Mouse (Mus musculus) retina, postnatal 7 days (tissue): ENCODE measurements around the gene Frmd4a.

Experiments used
- DNase-seq: peaks from one replicate; pipeline ENCODE4 v3.0.0-alpha.2; 2012; ENCODE audit warnings: low read depth, low spot score

The Frmd4a gene

DNA sequence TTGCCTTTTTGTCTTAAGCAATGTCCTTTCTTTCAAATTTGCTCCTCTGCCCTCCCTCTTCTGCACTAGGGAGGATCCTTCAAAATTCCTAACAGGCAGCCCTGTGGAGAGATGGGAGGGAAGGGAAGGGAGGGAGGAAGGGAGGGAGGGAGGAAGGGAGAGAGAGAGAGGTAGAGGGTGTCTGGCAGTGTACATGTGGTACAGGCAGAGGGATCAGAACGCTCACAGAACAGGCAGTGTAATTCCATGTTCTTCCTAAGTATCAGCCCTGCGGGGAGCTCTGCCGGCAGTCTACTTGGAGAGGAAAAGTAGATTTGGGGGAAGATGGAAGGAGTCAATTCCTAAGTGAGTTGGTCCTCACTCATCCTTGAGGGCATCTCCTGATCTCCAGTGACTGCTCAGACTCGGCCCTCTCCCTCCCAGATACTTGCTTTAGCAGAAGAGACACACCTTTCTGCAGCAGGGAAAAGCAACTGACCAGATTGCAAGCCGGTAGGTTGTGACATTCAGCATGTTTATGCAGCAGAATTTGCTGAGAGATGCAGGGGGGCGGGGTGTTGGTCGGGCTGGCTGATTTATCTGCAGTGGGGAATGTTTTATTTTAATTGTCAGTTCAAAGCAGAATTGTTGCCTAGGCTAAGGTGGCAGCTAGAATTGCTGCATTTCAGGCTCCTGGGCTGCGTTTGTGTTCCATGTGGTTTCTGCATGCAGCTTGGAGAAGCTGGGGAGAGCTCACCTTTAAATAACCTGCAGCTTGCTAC lies at the start of gene Frmd4a:
Gene Frmd4a (plus strand): TSS at position 190 of the 761 bp plus-strand sequence.
- no peak for DNase-seq

DNA sequence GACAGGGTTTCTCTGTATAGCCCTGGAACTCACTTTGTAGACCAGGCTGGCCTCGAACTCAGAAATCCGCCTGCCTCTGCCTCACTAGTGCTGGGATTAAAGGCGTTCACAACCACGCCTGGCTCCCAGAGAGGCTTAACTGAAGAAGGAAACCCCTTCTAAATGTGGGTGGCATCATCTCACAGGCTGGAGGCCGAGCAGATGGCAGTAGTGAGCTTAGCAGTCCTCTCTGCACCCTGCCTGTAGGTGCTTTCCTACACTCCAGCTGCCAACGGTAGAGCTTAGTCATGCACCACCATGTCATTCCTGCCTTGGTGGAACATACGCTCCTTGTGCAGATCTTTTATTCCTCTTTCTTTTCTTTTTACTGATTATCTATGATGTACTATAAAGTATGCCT lies 28.6 kb upstream of the Frmd4a start:
- DNase-seq, result no peak

- DNase-seq, result no peak
These were observed 27.1 kb upstream of the Frmd4a start for GRCm38 (mm10) chr2:3990431-3990830.

DNA sequence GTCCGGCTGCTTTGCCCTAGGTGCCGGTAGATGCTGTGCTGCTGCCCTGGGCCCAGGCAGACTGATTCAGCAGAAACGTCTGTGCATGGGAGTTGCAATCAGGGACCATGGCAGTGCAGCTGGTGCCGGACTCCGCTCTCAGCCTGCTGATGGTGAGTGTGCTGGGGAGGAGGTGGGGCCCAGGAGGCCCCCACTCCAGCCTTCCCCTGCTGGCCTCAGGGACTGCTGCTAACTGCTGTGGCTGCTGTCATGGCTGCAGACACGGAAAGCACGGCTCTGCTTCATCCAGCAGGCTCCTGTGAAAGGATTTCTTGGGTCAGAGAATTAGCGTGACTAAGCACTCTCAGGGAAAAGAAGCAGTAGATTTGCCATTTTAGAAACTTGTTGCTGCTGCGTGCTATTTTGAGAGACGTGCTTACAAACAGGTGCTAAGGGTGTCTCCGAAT lies 937 bp downstream of the Frmd4a start:
- no peak for DNase-seq

- DNase-seq, result no peak
These were observed 1.4 kb downstream of the Frmd4a start for GRCm38 (mm10) chr2:4018909-4019308.

DNA sequence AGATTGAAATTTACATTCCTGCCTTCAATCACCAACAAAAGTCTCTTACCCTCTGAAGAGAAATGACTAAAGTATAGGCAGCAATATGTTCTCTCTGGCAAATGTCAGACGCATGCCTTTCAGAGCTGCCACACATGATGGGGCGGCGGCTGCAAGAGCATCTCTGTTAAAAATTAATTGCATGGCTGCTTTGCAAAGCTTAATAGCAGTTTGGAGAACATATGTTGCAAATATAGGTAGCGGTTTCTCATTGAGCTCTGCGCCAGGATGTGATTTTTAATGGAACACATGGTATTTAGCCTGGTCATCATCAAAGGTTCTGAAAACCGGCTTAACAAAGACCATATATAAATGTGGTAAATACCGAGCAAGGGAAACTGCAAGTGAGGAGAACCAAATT lies 7.4 kb downstream of the Frmd4a start:
- DNase-seq, result no peak

DNA sequence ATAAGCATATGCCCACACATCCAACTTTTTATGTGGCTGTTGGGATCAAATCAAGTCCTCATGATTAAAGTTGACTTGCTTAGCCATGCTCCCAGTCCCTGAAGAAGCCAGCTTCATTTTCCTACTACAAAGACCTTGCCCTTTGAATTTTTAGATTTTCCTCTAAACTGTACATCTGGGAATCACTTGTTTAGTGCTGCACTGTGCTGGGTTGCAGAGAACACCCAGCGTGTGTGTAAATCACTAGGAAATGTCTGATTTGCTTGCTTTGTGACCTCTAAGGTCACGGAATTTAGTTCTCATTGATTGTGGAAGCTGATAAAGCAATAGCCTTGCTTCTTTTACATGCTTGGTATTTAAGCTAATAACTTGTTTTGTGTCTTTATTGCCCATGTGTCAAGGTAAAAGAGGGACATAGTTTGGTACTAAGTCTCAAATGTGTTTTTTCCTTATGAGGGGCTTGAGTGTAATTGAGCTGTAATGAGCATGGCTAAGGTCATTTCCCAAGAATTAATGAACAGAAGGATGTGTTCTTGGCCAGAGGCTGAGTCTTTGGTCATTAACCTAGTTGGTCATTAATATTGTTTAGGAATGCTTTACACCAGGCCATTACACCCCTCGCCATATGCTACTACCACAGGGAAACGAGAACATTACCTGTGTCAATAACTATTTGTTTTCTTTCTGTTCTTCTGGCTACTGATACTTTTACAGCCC lies 11.7 kb downstream of the Frmd4a start:
- DNase-seq, result no peak

DNA sequence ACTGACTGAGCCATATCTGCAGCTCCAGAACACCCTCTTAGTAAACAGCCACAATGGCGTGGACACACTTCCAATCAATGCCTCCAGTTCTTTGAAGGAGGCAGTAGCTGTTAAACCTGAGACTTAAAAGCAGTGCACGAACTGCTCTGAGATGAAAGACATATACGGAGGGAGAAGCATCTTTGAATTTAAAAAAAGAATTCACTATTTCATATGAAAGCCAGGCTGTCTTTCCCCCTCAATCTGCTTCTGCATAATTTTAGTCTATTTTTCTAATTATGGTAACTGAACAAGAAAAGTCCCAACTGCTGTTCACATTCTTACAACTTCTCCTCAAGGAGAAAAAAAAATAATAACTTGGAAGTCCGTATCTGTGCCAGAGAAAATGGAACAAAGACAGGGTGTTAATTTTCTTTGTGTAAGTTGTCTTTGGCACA lies 18.7 kb downstream of the Frmd4a start:
- DNase-seq, result no peak

GRCm38 (mm10) chr2:4036651-4037117 lies 19.2 kb downstream of the Frmd4a start:
- no peak for DNase-seq

DNA sequence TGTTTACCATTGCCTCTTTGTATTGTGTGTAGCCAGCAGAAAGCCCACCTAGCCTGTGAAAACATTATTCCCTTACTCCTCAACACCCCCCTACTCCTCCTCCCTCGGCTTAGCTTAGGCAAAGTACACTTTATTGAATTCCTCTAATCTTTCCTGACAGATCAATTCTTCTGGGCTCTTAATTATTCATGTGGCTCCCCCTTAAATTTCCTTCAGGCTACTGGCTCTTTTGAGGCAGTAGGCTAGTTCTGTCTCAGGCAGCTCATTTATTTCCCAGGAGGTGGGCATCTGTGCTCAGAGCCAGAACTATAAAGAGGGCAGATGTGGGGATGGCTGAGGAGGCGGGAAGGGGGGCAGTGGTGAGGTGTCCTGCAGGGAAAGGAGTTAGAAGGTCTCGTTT lies 24.5 kb downstream of the Frmd4a start:
- DNase-seq, result no peak

- DNase-seq, result no peak
These were observed 38.0 kb downstream of the Frmd4a start for GRCm38 (mm10) chr2:4055481-4055880.

DNA sequence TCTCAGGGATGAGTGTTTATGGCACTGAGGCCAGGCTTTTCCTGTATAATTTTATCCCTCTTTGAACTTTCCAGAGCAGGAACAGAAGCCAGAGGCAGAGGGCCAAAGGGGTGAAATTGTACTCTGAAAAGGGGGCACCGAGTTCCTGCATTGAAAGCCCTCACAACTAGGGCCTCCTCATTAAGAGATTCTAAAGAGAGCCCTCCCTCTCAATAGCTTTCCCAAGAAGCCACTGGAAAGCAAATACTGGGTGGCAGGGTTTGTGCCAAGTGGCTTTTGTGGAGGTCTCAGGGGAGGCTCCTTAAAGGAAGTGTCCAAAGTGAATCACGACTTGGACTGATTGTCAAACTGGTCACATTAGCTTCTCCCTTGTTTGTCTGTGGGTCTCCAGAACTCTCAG lies 43.2 kb downstream of the Frmd4a start:
- no peak for DNase-seq

DNA sequence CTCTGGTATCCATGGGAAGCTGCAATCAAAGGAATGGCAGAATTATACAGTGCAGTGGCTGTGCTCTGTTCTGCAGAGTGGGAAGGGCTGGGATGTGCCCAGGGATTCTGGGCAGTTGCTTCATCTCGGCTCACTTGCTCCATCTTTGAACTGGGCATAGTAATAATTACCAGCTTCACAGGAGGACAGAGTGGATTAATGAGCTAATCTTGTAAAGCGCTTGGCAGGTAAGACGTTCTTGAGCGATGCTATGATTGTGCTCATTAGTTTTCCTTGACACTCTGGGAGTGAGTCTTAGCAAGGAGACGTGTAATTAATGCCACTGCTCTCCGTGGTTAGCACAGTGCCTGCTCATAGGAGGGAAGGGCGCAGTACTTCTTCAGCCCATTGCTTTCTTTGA lies 54.3 kb downstream of the Frmd4a start:
- DNase-seq, result no peak

DNA sequence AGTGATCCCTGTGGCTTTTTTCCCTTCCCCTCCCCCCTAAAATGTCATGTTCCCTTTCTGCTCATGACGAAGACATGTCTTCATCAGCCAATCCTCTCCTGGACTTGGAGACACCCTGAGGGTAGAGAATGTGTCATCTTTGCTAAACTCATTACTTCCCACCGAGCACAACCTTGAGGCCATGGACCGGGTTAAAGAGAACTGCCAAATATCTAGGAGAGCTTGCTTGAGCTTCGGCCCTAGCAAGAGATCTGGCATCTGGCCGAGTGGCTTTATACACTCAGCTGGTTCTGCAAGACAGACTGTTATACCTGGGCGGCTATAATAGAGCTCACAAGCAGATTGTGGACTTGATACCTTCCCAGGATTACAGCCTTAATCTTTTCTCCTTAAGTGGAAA lies 66.4 kb downstream of the Frmd4a start:
- DNase-seq, result no peak

GRCm38 (mm10) chr2:4097601-4098000 lies 80.1 kb downstream of the Frmd4a start:
- no peak for DNase-seq

- no peak for DNase-seq
These were observed 81.6 kb downstream of the Frmd4a start for GRCm38 (mm10) chr2:4098948-4099776.

DNA sequence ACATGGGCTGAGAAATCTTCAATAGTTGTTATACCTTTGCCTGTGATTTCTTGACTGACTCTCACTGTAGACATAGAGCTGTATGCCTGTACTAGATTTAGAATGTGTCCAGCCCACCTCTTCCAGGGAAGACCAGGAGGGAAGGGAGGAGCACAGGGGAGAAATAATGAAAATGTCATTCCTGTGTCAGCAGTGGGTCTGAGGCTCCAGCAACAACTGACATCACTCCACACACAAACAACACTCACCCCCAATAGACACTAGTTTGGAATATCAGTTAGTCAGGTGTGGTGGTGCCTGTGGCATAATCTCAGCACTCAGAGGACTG lies 82.2 kb downstream of the Frmd4a start:
- no peak for DNase-seq

- no peak for DNase-seq
These were observed 83.9 kb downstream of the Frmd4a start for GRCm38 (mm10) chr2:4101370-4101769.

- no peak for DNase-seq
These were observed 95.9 kb downstream of the Frmd4a start for GRCm38 (mm10) chr2:4113303-4113920.

- DNase-seq, result no peak
These were observed 102.4 kb downstream of the Frmd4a start for GRCm38 (mm10) chr2:4119678-4120458.

DNA sequence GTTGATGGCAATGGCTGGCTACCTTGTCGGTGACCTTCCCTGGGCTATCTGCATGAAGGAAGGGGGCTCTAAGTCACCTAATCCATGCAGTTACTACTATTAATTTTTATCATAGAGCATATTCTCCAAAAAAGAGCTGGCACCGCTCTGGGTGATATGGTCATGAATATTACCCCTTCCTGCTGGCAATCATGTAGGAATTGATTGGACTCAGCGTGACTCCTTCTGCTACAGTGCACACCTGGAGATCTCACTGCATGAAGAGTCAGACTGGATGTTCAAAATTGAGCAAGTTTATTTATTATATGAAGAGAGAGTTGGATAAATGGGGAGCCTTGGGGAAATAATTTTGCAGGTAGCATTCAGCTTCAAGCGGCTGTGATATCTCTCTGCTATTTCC lies 113.7 kb downstream of the Frmd4a start:
- no peak for DNase-seq
